Mouse (Mus musculus): Measurements from ENCODE around the gene Plod2. TPM values are rescaled to one million over a fixed set of nuclear protein-coding genes. Genes with fewer than 3 reads are reported as not detected.

Plod2 gene
- polyA plus RNA-seq, 1 experiment from 2014 or later, result 43.5 TPM

- WGBS (ENCODE audit: insufficient replicate concordance), result 47% methylated on average over 2 of the region's 2 CpGs
- no peak overlapping the region for H3K4me3 ChIP-seq (ENCODE audit: low read depth, low read length)
- no peaks in the 10 kb centered on the region for H3K36me3 ChIP-seq (ENCODE audit: control insufficient read depth, insufficient read depth, low read length)
- no peaks in the 10 kb centered on the region for H3K27me3 ChIP-seq (ENCODE audit: control insufficient read depth, insufficient read depth, low read length)
- no peak overlapping the region for H3K9ac ChIP-seq (ENCODE audit: low read depth, low read length)
- no peak overlapping the region for H3K27ac ChIP-seq (ENCODE audit: low read depth, low read length)
- no peak overlapping the region for H3K4me2 ChIP-seq
- no peaks in the 10 kb centered on the region for H3K4me1 ChIP-seq (ENCODE audit: control insufficient read depth, insufficient read depth, low read length)
- H3K9me3 ChIP-seq (replicated peaks; ENCODE audit: control insufficient read depth, low read length), result no peaks in the 10 kb centered on the region
- ATAC-seq (replicated peaks; ENCODE audit: insufficient number of reproducible peaks, low FRiP score, low TSS enrichment), result no peak
Observed at GRCm38 (mm10) chr9:92621878-92622282, 79.9 kb downstream of the Plod2 start.

- H3K4me1 ChIP-seq (ENCODE audit: control insufficient read depth, insufficient read depth, low read length), result no peaks in the 10 kb centered on the region
- no peak overlapping the region for H3K9ac ChIP-seq (ENCODE audit: low read depth, low read length)
- H3K4me2 ChIP-seq, result no peak overlapping the region
- no peak overlapping the region for H3K4me3 ChIP-seq (ENCODE audit: low read depth, low read length)
- WGBS (ENCODE audit: insufficient replicate concordance), result 67% methylated on average over 3 of the region's 3 CpGs
- no peaks in the 10 kb centered on the region for H3K36me3 ChIP-seq (ENCODE audit: control insufficient read depth, insufficient read depth, low read length)
- no peaks in the 10 kb centered on the region for H3K9me3 ChIP-seq (replicated peaks; ENCODE audit: control insufficient read depth, low read length)
- ATAC-seq (replicated peaks; ENCODE audit: insufficient number of reproducible peaks, low FRiP score, low TSS enrichment), result no peak
- H3K27ac ChIP-seq (ENCODE audit: low read depth, low read length), result no peak overlapping the region
- H3K27me3 ChIP-seq (ENCODE audit: control insufficient read depth, insufficient read depth, low read length), result no peaks in the 10 kb centered on the region
Observed at GRCm38 (mm10) chr9:92634792-92635191, 92.8 kb downstream of the Plod2 start.

GRCm38 (mm10) chr9:92639200-92639897 is 97.3 kb downstream of the Plod2 start:
- no peak for ATAC-seq (replicated peaks; ENCODE audit: insufficient number of reproducible peaks, low FRiP score, low TSS enrichment)
- no peak overlapping the region for H3K4me3 ChIP-seq (ENCODE audit: low read depth, low read length)
- H3K36me3 ChIP-seq (ENCODE audit: control insufficient read depth, insufficient read depth, low read length), result no peaks in the 10 kb centered on the region
- no peak overlapping the region for H3K27ac ChIP-seq (ENCODE audit: low read depth, low read length)
- H3K9me3 ChIP-seq (replicated peaks; ENCODE audit: control insufficient read depth, low read length), result no peaks in the 10 kb centered on the region
- 85% methylated on average over 6 of the region's 6 CpGs for WGBS (ENCODE audit: insufficient replicate concordance)
- H3K9ac ChIP-seq (ENCODE audit: low read depth, low read length), result no peak overlapping the region
- H3K4me1 ChIP-seq (ENCODE audit: control insufficient read depth, insufficient read depth, low read length), result no peaks in the 10 kb centered on the region
- H3K27me3 ChIP-seq (ENCODE audit: control insufficient read depth, insufficient read depth, low read length), result no peaks in the 10 kb centered on the region
- no peak overlapping the region for H3K4me2 ChIP-seq

GRCm38 (mm10) chr9:92641717-92642116 is 99.7 kb downstream of the Plod2 start:
- H3K4me1 ChIP-seq (ENCODE audit: control insufficient read depth, insufficient read depth, low read length), result no peaks in the 10 kb centered on the region
- ATAC-seq (replicated peaks; ENCODE audit: insufficient number of reproducible peaks, low FRiP score, low TSS enrichment), result no peak
- H3K9me3 ChIP-seq (replicated peaks; ENCODE audit: control insufficient read depth, low read length), result no peaks in the 10 kb centered on the region
- no peaks in the 10 kb centered on the region for H3K36me3 ChIP-seq (ENCODE audit: control insufficient read depth, insufficient read depth, low read length)
- no peaks in the 10 kb centered on the region for H3K27me3 ChIP-seq (ENCODE audit: control insufficient read depth, insufficient read depth, low read length)
- H3K4me2 ChIP-seq, result no peak overlapping the region
- no peak overlapping the region for H3K4me3 ChIP-seq (ENCODE audit: low read depth, low read length)
- H3K9ac ChIP-seq (ENCODE audit: low read depth, low read length), result no peak overlapping the region
- H3K27ac ChIP-seq (ENCODE audit: low read depth, low read length), result no peak overlapping the region
- WGBS (ENCODE audit: insufficient replicate concordance), result 76% methylated on average over 1 of the region's 1 CpGs

Other genes starting within 250 kb of the Plod2 start
- not detected in 2 replicates for gene 1700057G04Rik, start 232.8 kb upstream of the Plod2 start, polyA plus RNA-seq (2014; fragmentation: Nextera tagmentation; extraction: Ambion mirVana)
- gene Plscr4, start 84.8 kb upstream of the Plod2 start, polyA plus RNA-seq (2014; fragmentation: Nextera tagmentation; extraction: Ambion mirVana), result 2.5 and 2.7 TPM in 2 replicates

Data from heart, embryonic 11.5 days (tissue).